Mouse (Mus musculus) ES-Bruce4 (cell line): Measurements from ENCODE around the gene Sln. TPM values are rescaled to one million over a fixed set of nuclear protein-coding genes. Genes with fewer than 3 reads are reported as not detected.

Experiments used
- H3K27ac ChIP-seq: 2 replicates; pipeline ENCODE4 v1.5.1; 2012; ENCODE audit warnings: low read length, inconsistent platforms; ENCODE audit not compliant: insufficient read depth
- H3K27me3 ChIP-seq: 2 replicates; pipeline ENCODE4 v1.6.1; 2012; ENCODE audit warnings: mild to moderate bottlenecking, low read length, inconsistent platforms; ENCODE audit not compliant: control insufficient read depth, poor library complexity, insufficient read depth, severe bottlenecking
- H3K36me3 ChIP-seq: 2 replicates; pipeline ENCODE4 v1.6.1; 2012; ENCODE audit warnings: inconsistent platforms, mild to moderate bottlenecking, low read length, moderate library complexity; ENCODE audit not compliant: control insufficient read depth, poor library complexity, insufficient read depth, severe bottlenecking
- H3K4me1 ChIP-seq: one replicate; pipeline ENCODE4 v1.8.1; 2011; ENCODE audit warnings: low read length; ENCODE audit not compliant: control insufficient read depth, insufficient read depth
- H3K4me3 ChIP-seq: 2 replicates; pipeline ENCODE4 v1.5.1; 2011; ENCODE audit warnings: low read depth, mild to moderate bottlenecking, low read length
- H3K9ac ChIP-seq: 2 replicates; pipeline ENCODE4 v1.6.1; 2012; ENCODE audit warnings: low read depth, mild to moderate bottlenecking, inconsistent platforms; ENCODE audit not compliant: poor library complexity, severe bottlenecking
- H3K9me3 ChIP-seq: replicated peaks from 2 replicates; pipeline ENCODE4 v1.6.1; 2012; ENCODE audit warnings: mild to moderate bottlenecking, low read length, inconsistent platforms; ENCODE audit not compliant: control insufficient read depth, poor library complexity, insufficient read depth, severe bottlenecking
- CTCF ChIP-seq: IDR thresholded peaks from one replicate; pipeline ENCODE4 v1.8.1; 2011; ENCODE audit warnings: low read depth, low read length
- EP300 ChIP-seq: IDR thresholded peaks from 2 replicates; pipeline ENCODE4 v1.6.1; 2011; ENCODE audit warnings: low read depth, low read length; ENCODE audit not compliant: insufficient read depth
- POLR2A ChIP-seq: IDR thresholded peaks from one replicate; pipeline ENCODE4 v1.8.1; 2011; ENCODE audit warnings: low read length; ENCODE audit not compliant: insufficient read depth
- polyA plus RNA-seq: library from polyadenylated mRNA; stranded (reverse); fragments of >200 nt; gene quantifications from 2 replicates; pipeline ENCODE4 v1.2.4, GENCODE M21; 2011; ENCODE audit warnings: low read depth; ENCODE audit not compliant: missing spikeins, insufficient read depth, insufficient read length

Sln gene
- polyA plus RNA-seq, 1 experiment, result not detected

- no peak overlapping the region for H3K27ac ChIP-seq
- H3K9me3 ChIP-seq, result no peaks in the 10 kb centered on the region
- H3K36me3 ChIP-seq, result no peaks in the 10 kb centered on the region
- H3K4me1 ChIP-seq, result no peaks in the 10 kb centered on the region
- H3K9ac ChIP-seq, result peak overlapping the region; percentile 84
- H3K27me3 ChIP-seq, result no peaks in the 10 kb centered on the region
- peak overlapping the region; percentile 79 for H3K4me3 ChIP-seq
- TF ChIP-seq POLR2A (no peak), EP300 (no peak), CTCF (no peak)
These were observed 20.7 kb upstream of the Sln start for GRCm38 (mm10) chr9:53829081-53829865.

- Histone ChIP-seq H3K9me3 (no peaks in the 10 kb centered on the region), H3K27ac (no peak overlapping the region), H3K27me3 (no peaks in the 10 kb centered on the region), H3K4me1 (no peaks in the 10 kb centered on the region), H3K36me3 (no peaks in the 10 kb centered on the region), H3K9ac (peak overlapping the region; percentile 84), H3K4me3 (peak overlapping the region; percentile 79)
- no peak for TF ChIP-seq CTCF
- TF ChIP-seq EP300, result no peak
These were observed 20.1 kb upstream of the Sln start for GRCm38 (mm10) chr9:53829866-53830209.

- peaks cover 1% of the 10 kb centered on the region; the same call in 1 of the 2 replicates for H3K27me3 ChIP-seq
- no peak overlapping the region for H3K27ac ChIP-seq
- no peak overlapping the region for H3K4me3 ChIP-seq
- no peak overlapping the region for H3K9ac ChIP-seq
- TF ChIP-seq POLR2A (no peak), EP300 (no peak), CTCF (no peak)
- H3K36me3 ChIP-seq, result no peaks in the 10 kb centered on the region
- H3K4me1 ChIP-seq, result no peaks in the 10 kb centered on the region
- H3K9me3 ChIP-seq, result no peaks in the 10 kb centered on the region
These were observed 14.9 kb upstream of the Sln start for GRCm38 (mm10) chr9:53835039-53835438.

- Histone ChIP-seq H3K4me3 (no peak overlapping the region), H3K9me3 (no peaks in the 10 kb centered on the region), H3K27ac (no peak overlapping the region), H3K9ac (no peak overlapping the region), H3K36me3 (no peaks in the 10 kb centered on the region), H3K4me1 (no peaks in the 10 kb centered on the region), H3K27me3 (peaks cover 1% of the 10 kb centered on the region; the same call in 1 of the 2 replicates)
- TF ChIP-seq POLR2A (no peak), CTCF (no peak), EP300 (no peak)
These were observed 14.0 kb upstream of the Sln start for GRCm38 (mm10) chr9:53835976-53836375.

GRCm38 (mm10) chr9:53838816-53839215, 11.1 kb upstream of the Sln start:
- H3K4me1 ChIP-seq, result no peaks in the 10 kb centered on the region
- H3K27me3 ChIP-seq, result peaks cover 1% of the 10 kb centered on the region; the same call in 1 of the 2 replicates
- no peak overlapping the region for H3K4me3 ChIP-seq
- no peaks in the 10 kb centered on the region for H3K36me3 ChIP-seq
- H3K9ac ChIP-seq, result no peak overlapping the region
- H3K27ac ChIP-seq, result no peak overlapping the region
- TF ChIP-seq EP300 (no peak), CTCF (no peak), POLR2A (no peak)
- no peaks in the 10 kb centered on the region for H3K9me3 ChIP-seq

- Histone ChIP-seq H3K9ac (no peak overlapping the region), H3K4me3 (no peak overlapping the region), H3K4me1 (no peaks in the 10 kb centered on the region), H3K27ac (no peak overlapping the region), H3K9me3 (no peaks in the 10 kb centered on the region), H3K27me3 (no peaks in the 10 kb centered on the region), H3K36me3 (no peaks in the 10 kb centered on the region)
- no peak for TF ChIP-seq EP300
- no peak for TF ChIP-seq CTCF
- no peak for TF ChIP-seq POLR2A
These were observed 1.4 kb upstream of the Sln start for GRCm38 (mm10) chr9:53848548-53848947.
